Mouse (Mus musculus) G1E (cell line): Measurements from ENCODE around the gene Rasgrp4. TPM values are rescaled to one million over a fixed set of nuclear protein-coding genes. Genes with fewer than 3 reads are reported as not detected.

ENCODE experiments used
- ATAC-seq: 2 replicates; pipeline ENCODE4 v1.8.0; 2016; ENCODE audit warnings: mild to moderate bottlenecking; ENCODE audit not compliant: insufficient number of reproducible peaks, poor library complexity, low FRiP score, severe bottlenecking; ENCODE audit errors: extremely low read depth
- DNase-seq: peaks from one replicate; pipeline ENCODE4 v3.0.0; 2012; ENCODE audit warnings: low spot score
- H3K27me3 ChIP-seq: 2 replicates; pipeline ENCODE4 v1.6.1; 2012; ENCODE audit warnings: mild to moderate bottlenecking, low read length, inconsistent platforms; ENCODE audit not compliant: insufficient read depth
- H3K36me3 ChIP-seq: replicated peaks from 2 replicates; pipeline ENCODE3; 2012; ENCODE audit warnings: mild to moderate bottlenecking, inconsistent platforms
- H3K4me1 ChIP-seq: 2 replicates; pipeline ENCODE4 v1.6.1; 2012; ENCODE audit warnings: low read depth, low read length, inconsistent platforms, mixed read lengths; ENCODE audit not compliant: insufficient read depth
- H3K4me3 ChIP-seq: 2 replicates; pipeline ENCODE4 v1.5.1; 2012; ENCODE audit warnings: low read depth, mild to moderate bottlenecking, inconsistent platforms, low read length, moderate library complexity, mixed read lengths
- H3K9me3 ChIP-seq: replicated peaks from 2 replicates; pipeline ENCODE4 v1.6.1; 2012; ENCODE audit warnings: inconsistent platforms
- CTCF ChIP-seq: IDR thresholded peaks from 2 replicates; pipeline ENCODE4 v1.5.1; 2012; ENCODE audit warnings: low read depth, low read length, inconsistent platforms, mixed read lengths
- GATA1 ChIP-seq: IDR thresholded peaks from 2 replicates; pipeline ENCODE4 v1.6.1; 2012; ENCODE audit warnings: borderline replicate concordance, low read length, inconsistent platforms, mixed read lengths
- GATA2 ChIP-seq: IDR thresholded peaks from 2 replicates; pipeline ENCODE4 v1.6.1; 2012; ENCODE audit warnings: low read depth, low read length, inconsistent platforms, borderline replicate concordance
- POLR2AphosphoS5 ChIP-seq: IDR thresholded peaks from 2 replicates; pipeline ENCODE4 v1.6.1; 2012; ENCODE audit warnings: low read depth, low read length, inconsistent platforms; ENCODE audit not compliant: insufficient replicate concordance
- TAL1 ChIP-seq: conservative IDR thresholded peaks from 2 replicates; pipeline ENCODE4 v1.6.1; 2012; ENCODE audit warnings: low read depth, low read length, inconsistent platforms, mixed read lengths
- polyA plus RNA-seq: library from polyadenylated mRNA; stranded (reverse); fragments of >175 nt; gene quantifications from 2 replicates; pipeline ENCODE4 v1.2.3, GENCODE M21; 2012
- total RNA-seq, 2 experiments: library from RNA; stranded (forward) in 1 of 2; stranded (reverse) in 1 of 2; fragments of 200-1000 nt in 1 of 2; fragments of >200 nt in 1 of 2; fragmentation: Nextera tagmentation in 1 of 2; gene quantifications; 2 replicates each; pipeline ENCODE4 v1.2.3; 2014 to 2017

Rasgrp4 gene
- total and polyA plus RNA-seq, 3 experiments: 4.3 to 8.2 (median 5.8) TPM

DNA sequence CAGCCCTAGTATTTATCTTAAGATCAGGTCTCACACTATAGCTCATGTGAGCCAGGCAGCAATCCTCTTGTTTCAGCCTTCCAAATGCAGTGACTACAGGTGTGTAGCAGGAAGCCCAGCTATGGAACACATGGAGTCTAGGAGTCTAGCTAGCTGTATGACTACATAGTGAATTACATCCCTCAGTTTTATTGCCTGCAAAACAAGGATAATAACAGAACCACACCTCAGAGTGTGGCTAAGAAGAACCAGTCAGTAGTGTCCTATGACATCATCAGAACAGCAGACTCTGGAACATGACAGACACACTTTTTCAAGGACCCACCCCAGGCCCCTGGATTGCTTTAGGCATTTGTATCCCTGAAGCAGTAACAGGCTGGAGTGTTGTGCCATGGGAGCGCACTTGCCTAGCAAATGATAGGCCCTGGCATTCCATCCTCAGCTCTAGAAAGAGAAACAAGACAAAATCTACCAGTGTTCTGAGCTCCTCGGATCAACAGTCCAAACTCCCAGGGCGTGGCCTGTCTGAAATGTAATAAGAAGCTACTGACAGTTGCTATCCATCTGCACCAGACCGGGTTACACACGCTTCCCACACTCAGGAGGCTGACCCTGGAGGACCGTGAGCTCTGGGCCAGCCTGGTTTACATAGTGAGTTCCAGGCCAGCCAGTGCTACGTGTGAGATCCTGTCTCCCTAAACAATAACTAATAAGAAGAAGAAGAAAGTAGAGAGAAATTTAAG lies 12.1 kb downstream of the Rasgrp4 start:
- DNase-seq (no peak), ATAC-seq (no peak)
- no peak for TF ChIP-seq CTCF
- Histone ChIP-seq H3K4me3 (no peak overlapping the region), H3K27me3 (peaks cover 25% of the 10 kb centered on the region), H3K9me3 (no peaks in the 10 kb centered on the region), H3K36me3 (no peaks in the 10 kb centered on the region), H3K4me1 (peaks cover 47% of the 10 kb centered on the region)

DNA sequence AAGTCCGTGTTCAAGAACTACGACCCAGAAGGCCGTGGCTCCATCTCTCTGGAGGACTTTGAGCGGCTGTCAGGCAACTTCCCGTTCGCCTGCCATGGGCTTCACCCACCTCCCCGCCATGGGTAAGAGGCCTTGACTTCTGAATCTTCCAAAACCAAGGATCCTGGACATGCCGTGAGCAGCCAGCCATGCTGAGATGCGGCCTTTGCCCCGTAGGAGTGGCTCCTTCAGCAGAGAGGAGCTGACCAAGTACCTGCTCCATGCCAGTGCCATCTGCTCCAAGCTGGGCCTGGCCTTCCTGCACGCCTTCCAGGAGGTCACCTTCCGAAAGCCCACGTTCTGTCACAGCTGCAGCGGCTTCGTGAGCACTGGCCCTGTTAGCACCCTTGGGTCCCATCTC lies 14.1 kb downstream of the Rasgrp4 start:
- Histone ChIP-seq H3K4me3 (no peak overlapping the region), H3K9me3 (no peaks in the 10 kb centered on the region), H3K27me3 (peaks cover 23% of the 10 kb centered on the region), H3K36me3 (peaks cover 15% of the 10 kb centered on the region), H3K4me1 (peaks cover 43% of the 10 kb centered on the region)
- DNase-seq (no peak), ATAC-seq (no peak)
- TF ChIP-seq TAL1 (no peak), POLR2AphosphoS5 (no peak), GATA2 (no peak), CTCF (no peak), GATA1 (no peak)

- ATAC-seq (no peak), DNase-seq (no peak)
- TF ChIP-seq CTCF: no peak
- TF ChIP-seq GATA2: no peak
- no peak for TF ChIP-seq GATA1
- no peak for TF ChIP-seq TAL1
- TF ChIP-seq POLR2AphosphoS5: no peak
- Histone ChIP-seq H3K4me1 (peaks cover 34% of the 10 kb centered on the region), H3K36me3 (peaks cover 29% of the 10 kb centered on the region), H3K9me3 (peaks cover 6% of the 10 kb centered on the region), H3K27me3 (peaks cover 23% of the 10 kb centered on the region), H3K4me3 (no peak overlapping the region)
Observed at GRCm38 (mm10) chr7:29151486-29151885, 16.8 kb downstream of the Rasgrp4 start.

- ATAC-seq (no peak), DNase-seq (no peak)
- no peak for TF ChIP-seq GATA2
- TF ChIP-seq POLR2AphosphoS5: no peak
- no peak for TF ChIP-seq TAL1
- TF ChIP-seq CTCF: no peak
- no peak for TF ChIP-seq GATA1
- Histone ChIP-seq H3K27me3 (peaks cover 28% of the 10 kb centered on the region), H3K4me3 (no peak overlapping the region), H3K4me1 (peaks cover 28% of the 10 kb centered on the region), H3K9me3 (peaks cover 6% of the 10 kb centered on the region), H3K36me3 (peaks cover 29% of the 10 kb centered on the region)
Observed at GRCm38 (mm10) chr7:29154018-29154720, 19.5 kb downstream of the Rasgrp4 start.

- peaks cover 28% of the 10 kb centered on the region for H3K27me3 ChIP-seq
- peak; percentile 97 for DNase-seq
- peaks cover 25% of the 10 kb centered on the region for H3K4me1 ChIP-seq
- peak overlapping the region; percentile 97 for H3K4me3 ChIP-seq
- H3K36me3 ChIP-seq: peaks cover 29% of the 10 kb centered on the region
- peak; percentile 36 for ATAC-seq
- TF ChIP-seq POLR2AphosphoS5 (no peak), TAL1 (no peak), GATA2 (no peak), GATA1 (no peak), CTCF (no peak)
- peaks cover 6% of the 10 kb centered on the region for H3K9me3 ChIP-seq
Observed at GRCm38 (mm10) chr7:29155196-29155837, 20.7 kb downstream of the Rasgrp4 start.
